Mouse (Mus musculus): ENCODE data around the gene Trim45. TPM values are rescaled to one million over a fixed set of nuclear protein-coding genes. Genes with fewer than 3 reads are reported as not detected.

Trim45 gene
- polyA plus RNA-seq, 1 experiment from 2014 or later = 9.3 TPM

- Histone ChIP-seq H3K4me1 (no peaks in the 10 kb centered on the region), H3K4me3 (no peak overlapping the region), H3K27me3 (replicated peaks) (no peaks in the 10 kb centered on the region), H3K4me2 (no peak overlapping the region), H3K9ac (no peak overlapping the region), H3K36me3 (replicated peaks) (no peaks in the 10 kb centered on the region), H3K9me3 (no peaks in the 10 kb centered on the region), H3K27ac (no peak overlapping the region)
- 87% methylated on average over 9 of the region's 9 CpGs for WGBS
- ATAC-seq (replicated peaks) = no peak
These were observed 11.0 kb upstream of the Trim45 start for GRCm38 (mm10) chr3:100911026-100911425.

- 75% methylated on average over 7 of the region's 7 CpGs for WGBS
- 0 out of 2 replicates have a peak, but pooled peaks have one; percentile 58 for ATAC-seq (replicated peaks)
- H3K36me3 ChIP-seq (replicated peaks) = no peaks in the 10 kb centered on the region
These were observed 10.3 kb upstream of the Trim45 start for GRCm38 (mm10) chr3:100911498-100912213.

GRCm38 (mm10) chr3:100916844-100917243 lies 5.2 kb upstream of the Trim45 start:
- Histone ChIP-seq H3K36me3 (replicated peaks) (no peaks in the 10 kb centered on the region), H3K27me3 (replicated peaks) (no peaks in the 10 kb centered on the region), H3K4me1 (peaks cover 6% of the 10 kb centered on the region; the same call in 1 of the 2 replicates), H3K9ac (no peak overlapping the region), H3K27ac (no peak overlapping the region), H3K4me3 (no peak overlapping the region), H3K4me2 (no peak overlapping the region), H3K9me3 (no peaks in the 10 kb centered on the region)
- ATAC-seq (replicated peaks) = no peak
- WGBS = 19% methylated on average over 7 of the region's 7 CpGs

More at GRCm38 (mm10) chr3:100911498-100912213, 10.3 kb upstream of the Trim45 start:
- Histone ChIP-seq H3K4me1 (no peaks in the 10 kb centered on the region), H3K4me3 (no peak overlapping the region), H3K9ac (no peak overlapping the region), H3K4me2 (no peak overlapping the region), H3K27me3 (replicated peaks) (no peaks in the 10 kb centered on the region), H3K9me3 (no peaks in the 10 kb centered on the region), H3K27ac (no peak overlapping the region)

GRCm38 (mm10) chr3:100920611-100921140 lies 1.3 kb upstream of the Trim45 start:
- Histone ChIP-seq H3K9ac (no peak overlapping the region), H3K4me2 (no peak overlapping the region), H3K4me1 (peaks cover 29% of the 10 kb centered on the region), H3K27ac (no peak overlapping the region), H3K9me3 (no peaks in the 10 kb centered on the region), H3K4me3 (no peak overlapping the region), H3K36me3 (replicated peaks) (no peaks in the 10 kb centered on the region), H3K27me3 (replicated peaks) (no peaks in the 10 kb centered on the region)
- no peak for ATAC-seq (replicated peaks)
- 87% methylated on average over 9 of the region's 9 CpGs for WGBS

DNA sequence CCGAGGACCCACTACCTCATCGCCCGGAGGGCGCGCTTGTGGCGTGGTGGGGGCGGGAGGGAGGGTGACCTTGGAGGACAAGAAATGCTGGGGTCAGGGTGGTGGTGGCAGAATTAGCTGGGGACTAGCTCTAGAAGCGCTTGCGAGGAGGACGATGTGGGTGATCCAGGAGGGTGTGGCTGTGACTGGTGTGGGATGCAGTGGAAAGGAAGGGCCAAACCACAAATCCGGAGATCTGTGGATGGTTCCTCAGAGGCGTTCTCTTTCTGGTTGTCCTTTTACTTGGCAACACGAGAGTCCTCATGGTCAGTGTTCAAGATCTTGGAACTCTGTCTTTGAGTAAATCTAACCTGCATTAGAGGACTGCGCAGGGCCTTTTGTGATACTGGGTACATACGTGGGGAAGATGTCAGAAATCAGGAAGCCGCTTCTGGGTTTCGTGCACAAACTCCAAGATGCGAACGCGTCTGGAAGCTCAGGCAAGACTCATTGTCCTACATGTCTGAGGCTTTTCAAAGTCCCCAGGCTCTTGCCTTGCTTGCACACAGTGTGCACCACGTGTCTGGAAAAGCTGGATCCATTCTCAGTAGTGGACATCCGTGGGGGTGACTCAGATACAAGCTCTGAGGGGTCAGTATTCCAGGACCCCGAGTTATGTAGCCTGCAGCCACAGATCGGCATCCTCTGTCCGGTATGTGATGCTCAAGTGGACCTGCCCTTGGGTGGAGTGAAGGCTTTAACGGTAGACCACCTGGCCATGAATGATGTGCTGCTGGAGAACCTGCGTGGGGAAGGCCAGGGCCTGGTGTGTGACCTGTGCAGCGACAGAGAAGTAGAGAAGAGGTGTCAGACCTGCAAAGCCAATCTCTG lies 739 bp downstream of the Trim45 start:
- Histone ChIP-seq H3K27me3 (replicated peaks) (no peaks in the 10 kb centered on the region), H3K9ac (peak overlapping the region; percentile 73), H3K27ac (peak overlapping the region; percentile 87), H3K36me3 (replicated peaks) (no peaks in the 10 kb centered on the region), H3K9me3 (no peaks in the 10 kb centered on the region), H3K4me1 (peaks cover 43% of the 10 kb centered on the region), H3K4me2 (peak overlapping the region; percentile 74), H3K4me3 (peak overlapping the region; percentile 64)
- ATAC-seq (replicated peaks) = peak; percentile 71
- 38% methylated on average over 26 of the region's 28 CpGs for WGBS

GRCm38 (mm10) chr3:100924065-100924732 lies 2.2 kb downstream of the Trim45 start:
- Histone ChIP-seq H3K4me3 (no peak overlapping the region), H3K27ac (no peak overlapping the region), H3K9me3 (no peaks in the 10 kb centered on the region), H3K4me2 (peak overlapping the region; percentile 74; the same call in 1 of the 2 replicates), H3K4me1 (peaks cover 43% of the 10 kb centered on the region), H3K9ac (no peak overlapping the region), H3K36me3 (replicated peaks) (0 out of 2 replicates have a peak, but pooled peaks cover 2% of the 10 kb centered on the region), H3K27me3 (replicated peaks) (no peaks in the 10 kb centered on the region)
- ATAC-seq (replicated peaks) = no peak
- 70% methylated on average over 6 of the region's 6 CpGs for WGBS

DNA sequence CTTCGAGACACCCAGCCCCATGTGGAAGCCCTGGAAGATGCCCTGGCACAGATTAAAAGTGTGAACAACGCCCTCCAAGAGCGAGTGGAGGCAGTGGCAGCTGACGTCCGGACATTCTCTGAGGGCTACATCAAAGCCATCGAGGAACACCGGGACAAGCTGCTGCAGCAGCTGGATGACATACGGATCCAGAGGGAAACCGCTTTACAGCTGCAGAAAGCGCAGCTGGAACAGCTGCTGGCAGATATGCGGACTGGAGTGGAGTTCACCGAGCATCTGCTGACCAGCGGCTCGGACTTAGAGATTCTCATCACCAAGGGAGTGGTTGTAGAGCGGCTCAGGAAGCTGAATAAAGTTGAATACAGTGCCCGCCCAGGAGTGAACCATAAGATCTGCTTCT lies 3.2 kb downstream of the Trim45 start:
- Histone ChIP-seq H3K9ac (no peak overlapping the region), H3K36me3 (replicated peaks) (0 out of 2 replicates have a peak, but pooled peaks cover 2% of the 10 kb centered on the region), H3K27me3 (replicated peaks) (no peaks in the 10 kb centered on the region), H3K9me3 (no peaks in the 10 kb centered on the region), H3K4me2 (no peak overlapping the region), H3K4me3 (no peak overlapping the region), H3K27ac (no peak overlapping the region), H3K4me1 (peaks cover 43% of the 10 kb centered on the region)
- WGBS = 84% methylated on average over 16 of the region's 16 CpGs
- ATAC-seq (replicated peaks) = no peak

DNA sequence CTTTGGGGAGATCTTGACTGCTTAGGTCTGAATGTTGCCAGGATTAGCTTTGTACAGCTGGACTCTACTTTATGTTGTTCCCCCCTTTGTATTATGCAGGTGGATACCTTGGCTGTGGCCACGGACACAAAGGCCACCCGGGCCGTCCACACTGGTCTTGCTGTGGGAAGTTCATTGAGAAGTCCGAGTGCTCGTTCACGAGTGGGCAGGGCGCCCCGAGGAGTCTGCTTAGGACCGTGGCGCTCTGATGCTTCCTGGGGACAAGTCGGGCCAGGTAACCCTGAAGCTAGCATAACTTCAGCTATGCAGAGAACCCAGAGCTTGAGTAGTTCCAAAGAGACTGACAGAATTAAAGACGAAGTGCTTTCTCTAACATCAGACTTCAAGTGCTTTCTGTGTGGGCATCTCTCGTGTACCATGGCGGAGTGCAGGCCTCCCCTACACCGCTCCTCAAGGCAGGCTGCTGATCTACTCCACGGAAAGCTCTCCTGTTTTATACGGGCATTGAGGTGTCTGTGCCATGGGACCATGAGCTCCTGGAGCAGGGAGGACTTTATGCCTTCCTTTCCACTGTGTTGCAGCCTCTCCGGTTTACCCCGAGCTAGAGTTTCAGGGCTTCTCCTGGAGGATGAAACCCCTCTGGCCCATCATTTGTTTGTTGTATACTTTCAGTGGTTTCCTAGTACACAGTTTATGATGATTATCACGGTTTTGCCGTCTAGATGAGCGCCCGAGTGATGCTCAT lies 9.5 kb downstream of the Trim45 start:
- Histone ChIP-seq H3K4me1 (peaks cover 7% of the 10 kb centered on the region), H3K27ac (no peak overlapping the region), H3K4me3 (no peak overlapping the region), H3K36me3 (replicated peaks) (0 out of 2 replicates have a peak, but pooled peaks cover 13% of the 10 kb centered on the region), H3K9ac (no peak overlapping the region), H3K4me2 (no peak overlapping the region), H3K9me3 (no peaks in the 10 kb centered on the region), H3K27me3 (replicated peaks) (no peaks in the 10 kb centered on the region)
- 93% methylated on average over 23 of the region's 23 CpGs for WGBS
- ATAC-seq (replicated peaks) = no peak

DNA sequence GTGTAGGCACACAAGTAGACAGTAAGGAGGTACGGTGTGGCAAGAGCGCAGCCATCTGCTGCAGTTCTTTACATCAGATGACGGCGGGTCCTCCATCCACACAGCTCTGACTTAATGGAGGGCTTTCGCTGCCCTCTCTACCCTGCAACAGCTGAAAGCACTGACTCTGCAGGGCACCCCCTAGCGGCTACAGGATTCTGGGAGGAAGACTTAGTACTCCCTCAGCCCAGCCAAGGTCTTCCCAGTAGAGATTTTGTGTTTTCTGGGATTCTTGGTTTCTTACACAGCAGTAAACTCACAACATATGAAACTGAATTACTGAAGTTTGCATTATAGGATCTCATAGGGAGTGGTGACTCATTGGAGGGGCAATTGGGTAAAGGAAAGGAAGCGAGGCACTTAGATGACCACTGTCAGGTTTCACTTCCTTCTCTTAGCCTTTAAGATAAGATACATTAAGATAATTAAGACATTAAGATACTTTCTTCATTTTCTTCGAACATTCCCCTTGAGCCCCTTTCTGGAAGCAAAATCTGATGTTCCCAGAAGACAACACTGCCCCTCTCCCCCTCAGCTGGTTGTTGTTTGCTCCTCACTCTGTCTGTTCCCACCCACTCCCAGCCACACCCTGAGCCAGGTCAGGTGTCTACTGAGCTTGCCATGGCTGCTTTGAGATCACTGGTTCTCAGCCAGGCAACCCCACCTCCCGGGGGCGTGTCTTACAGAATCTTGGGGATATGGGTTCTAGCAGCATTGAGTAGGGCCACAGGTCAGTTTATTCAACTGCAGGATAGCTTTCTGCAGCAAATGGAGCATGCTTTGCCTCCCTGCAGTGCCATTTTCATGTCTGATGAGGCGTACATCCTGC lies 10.3 kb downstream of the Trim45 start:
- Histone ChIP-seq H3K4me1 (no peaks in the 10 kb centered on the region), H3K4me3 (no peak overlapping the region), H3K9me3 (no peaks in the 10 kb centered on the region), H3K36me3 (replicated peaks) (0 out of 2 replicates have a peak, but pooled peaks cover 13% of the 10 kb centered on the region), H3K27ac (no peak overlapping the region), H3K9ac (no peak overlapping the region), H3K27me3 (replicated peaks) (no peaks in the 10 kb centered on the region), H3K4me2 (no peak overlapping the region)
- 76% methylated on average over 11 of the region's 11 CpGs for WGBS
- ATAC-seq (replicated peaks) = no peak

GRCm38 (mm10) chr3:100935521-100935920 lies 13.5 kb downstream of the Trim45 start:
- Histone ChIP-seq H3K4me2 (no peak overlapping the region), H3K36me3 (replicated peaks) (0 out of 2 replicates have a peak, but pooled peaks cover 11% of the 10 kb centered on the region), H3K9me3 (no peaks in the 10 kb centered on the region), H3K9ac (no peak overlapping the region), H3K4me3 (no peak overlapping the region), H3K27ac (no peak overlapping the region), H3K4me1 (no peaks in the 10 kb centered on the region), H3K27me3 (replicated peaks) (no peaks in the 10 kb centered on the region)
- ATAC-seq (replicated peaks) = no peak
- 95% methylated on average over 6 of the region's 6 CpGs for WGBS

- no peak for ATAC-seq (replicated peaks)
- Histone ChIP-seq H3K9me3 (no peaks in the 10 kb centered on the region), H3K4me1 (no peaks in the 10 kb centered on the region), H3K4me2 (no peak overlapping the region), H3K9ac (no peak overlapping the region), H3K4me3 (no peak overlapping the region), H3K27me3 (replicated peaks) (no peaks in the 10 kb centered on the region), H3K27ac (no peak overlapping the region), H3K36me3 (replicated peaks) (0 out of 2 replicates have a peak, but pooled peaks cover 11% of the 10 kb centered on the region)
- 95% methylated on average over 6 of the region's 6 CpGs for WGBS
These were observed 14.2 kb downstream of the Trim45 start for GRCm38 (mm10) chr3:100936201-100936600.

Data from midbrain, embryonic 15.5 days (tissue).